Mouse (Mus musculus) midbrain, embryonic 13.5 days (tissue): ENCODE measurements around the gene Olfr316. TPM values are rescaled to one million over a fixed set of nuclear protein-coding genes. Genes with fewer than 3 reads are reported as not detected.
"Not testable (repeated sequence)": the region's sequence is repeated elsewhere in the genome, so short reads cannot be mapped to it uniquely, and the experiment has no call there.

Source experiments
- ATAC-seq: fragments of 200-750 bp; cut with Nextera tagmentation; 2 replicates; pipeline ENCODE4 v1.8.0; 2017; ENCODE audit warnings: mild to moderate bottlenecking, moderate TSS enrichment, moderate library complexity
- H3K27ac ChIP-seq: fragments of 300-500 bp; sonication (generic); 2 replicates; pipeline ENCODE4 v1.5.1; 2015; ENCODE audit warnings: inconsistent platforms, mild to moderate bottlenecking, moderate library complexity
- H3K27me3 ChIP-seq: fragments of 300-500 bp; sonication (generic); 2 replicates; pipeline ENCODE4 v1.6.1; 2015; ENCODE audit warnings: mild to moderate bottlenecking, inconsistent platforms
- H3K36me3 ChIP-seq: fragments of 300-500 bp; sonication (generic); 2 replicates; pipeline ENCODE4 v1.6.1; 2015; ENCODE audit warnings: mild to moderate bottlenecking, inconsistent platforms
- H3K4me1 ChIP-seq: fragments of 300-500 bp; sonication (generic); replicated peaks from 2 replicates; pipeline ENCODE4 v1.6.1; 2015; ENCODE audit warnings: inconsistent platforms
- H3K4me2 ChIP-seq: fragments of 300-500 bp; sonication (generic); replicated peaks from 2 replicates; pipeline ENCODE4 v1.6.1; 2015; ENCODE audit warnings: moderate library complexity, mild to moderate bottlenecking, inconsistent platforms
- H3K4me3 ChIP-seq: fragments of 300-500 bp; sonication (generic); replicated peaks from 2 replicates; pipeline ENCODE4 v1.5.1; 2015; ENCODE audit warnings: mild to moderate bottlenecking, inconsistent platforms
- H3K9ac ChIP-seq: fragments of 300-500 bp; sonication (generic); replicated peaks from 2 replicates; pipeline ENCODE4 v1.6.1; 2015; ENCODE audit warnings: mild to moderate bottlenecking, inconsistent platforms
- H3K9me3 ChIP-seq: fragments of 300-500 bp; sonication (generic); 2 replicates; pipeline ENCODE4 v1.6.1; 2016; ENCODE audit warnings: mild to moderate bottlenecking, inconsistent platforms
- WGBS: fragments of 180-500 bp; shearing (Covaris S2); methylation state at CpG from one replicate; pipeline ENCODE4 v1.1.7; 2015; 5-methylcytosine and 5-hydroxymethylcytosine counted together
- polyA plus RNA-seq: library from polyadenylated mRNA; unstranded; fragments of >200 nt; fragmentation: Nextera tagmentation; extraction: Ambion mirVana; gene quantifications from 2 replicates; pipeline ENCODE4 v1.2.1, GENCODE M21; 2015

Gene Olfr316
- not detected in 2 replicates for polyA plus RNA-seq

- Histone ChIP-seq H3K4me1 (no peaks in the 10 kb centered on the region), H3K27me3 (no peaks in the 10 kb centered on the region), H3K9me3 (no peaks in the 10 kb centered on the region), H3K4me3 (no peak within 1 kb of the TSS), H3K27ac (no peak within 1 kb of the TSS), H3K9ac (no peak within 1 kb of the TSS), H3K36me3 (no peaks in the 10 kb centered on the region), H3K4me2 (no peak within 1 kb of the TSS)
- no peak for ATAC-seq
- WGBS: 88% methylated on average over 2 of the region's 2 CpGs
Measured at GRCm38 (mm10) chr11:58752434-58752833, at the start of gene Olfr316. Gene Olfr316 (plus strand): TSS chr11:58752734.

DNA sequence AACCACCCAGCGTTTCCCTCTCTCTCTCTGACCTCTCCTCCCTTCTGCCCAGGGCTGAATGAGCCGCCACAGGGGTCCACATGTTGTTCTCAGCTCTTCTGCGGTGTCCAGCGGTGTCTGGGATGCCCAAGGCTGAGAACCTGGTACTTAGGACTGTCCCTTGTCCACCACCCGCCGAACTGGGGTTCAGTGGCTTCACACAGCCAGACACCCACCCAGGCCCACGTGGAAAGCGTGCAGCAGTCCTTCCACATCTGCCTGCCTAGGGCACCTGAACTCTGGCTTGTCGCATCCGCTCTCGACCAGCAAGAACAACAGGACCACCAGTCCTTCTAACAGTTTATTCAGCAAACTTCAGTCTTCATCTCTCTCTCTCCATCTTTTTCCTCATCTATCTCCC lies 43.4 kb upstream of the Olfr316 start:
- WGBS: 77% methylated on average over 11 of the region's 11 CpGs
- Histone ChIP-seq H3K4me2 (no peak overlapping the region), H3K9ac (no peak overlapping the region), H3K36me3 (no peaks in the 10 kb centered on the region), H3K4me1 (no peaks in the 10 kb centered on the region), H3K4me3 (no peak overlapping the region), H3K27ac (no peak overlapping the region), H3K9me3 (no peaks in the 10 kb centered on the region), H3K27me3 (no peaks in the 10 kb centered on the region)
- no peak for ATAC-seq

GRCm38 (mm10) chr11:58717723-58718122 lies 34.8 kb upstream of the Olfr316 start:
- not testable (repeated sequence) for H3K27me3 ChIP-seq, H3K27ac ChIP-seq, H3K4me3 ChIP-seq, ATAC-seq, H3K36me3 ChIP-seq, H3K4me1 ChIP-seq, H3K9ac ChIP-seq, H3K4me2 ChIP-seq, H3K9me3 ChIP-seq
- WGBS: 92% methylated on average over 7 of the region's 7 CpGs

DNA sequence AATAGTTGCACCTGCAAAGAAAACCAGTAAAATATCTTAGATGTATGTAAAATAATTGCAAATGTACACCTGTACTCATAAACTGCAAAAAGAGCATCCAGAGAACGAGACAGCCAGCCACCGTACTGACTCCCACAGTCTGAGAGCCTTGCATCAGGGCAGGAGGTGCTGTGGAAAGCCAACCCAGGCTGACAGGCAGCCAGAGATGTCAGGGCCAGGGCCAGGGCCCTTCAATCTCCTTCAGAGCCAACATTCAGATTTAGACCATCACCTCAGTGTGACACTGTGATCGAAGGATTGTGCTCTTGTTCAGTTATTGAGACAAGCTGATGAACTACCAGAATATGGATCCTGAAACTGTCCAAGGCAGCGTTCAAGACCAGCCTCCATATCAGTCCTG lies 32.8 kb upstream of the Olfr316 start:
- Histone ChIP-seq H3K4me2 (no peak overlapping the region), H3K9ac (no peak overlapping the region), H3K36me3 (no peaks in the 10 kb centered on the region), H3K9me3 (no peaks in the 10 kb centered on the region), H3K27me3 (no peaks in the 10 kb centered on the region), H3K27ac (no peak overlapping the region), H3K4me3 (no peak overlapping the region), H3K4me1 (no peaks in the 10 kb centered on the region)
- 89% methylated on average over 4 of the region's 4 CpGs for WGBS
- no peak for ATAC-seq

DNA sequence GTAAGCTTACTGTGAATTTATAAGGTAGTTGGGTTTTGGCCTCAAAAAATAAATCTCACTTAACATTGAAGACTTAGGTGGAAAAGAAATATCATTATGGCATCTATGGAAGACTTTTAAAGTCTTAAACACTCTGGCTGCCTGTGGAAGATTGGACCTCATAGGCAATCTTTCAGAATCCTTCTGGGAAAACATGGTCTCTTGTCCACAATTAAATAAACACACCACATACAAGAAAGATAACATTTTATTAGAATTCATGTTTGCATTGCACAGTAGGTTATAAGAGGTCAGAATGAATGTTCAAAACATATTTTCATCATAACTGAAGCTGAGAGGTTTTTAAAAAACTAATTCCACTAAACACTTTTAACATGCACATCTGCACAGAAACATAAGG lies 28.6 kb upstream of the Olfr316 start, which contains the start of gene Olfr318:
Gene Olfr318 (minus strand): TSS at position 101 of the 400 bp plus-strand sequence.
- H3K9me3 ChIP-seq: no peaks in the 10 kb centered on the region
- no peak for ATAC-seq
- no peaks in the 10 kb centered on the region for H3K36me3 ChIP-seq
- H3K27ac ChIP-seq: no peak within 1 kb of the TSS
- no peaks in the 10 kb centered on the region for H3K4me1 ChIP-seq
- no peak within 1 kb of the TSS for H3K4me3 ChIP-seq
- H3K9ac ChIP-seq: no peak within 1 kb of the TSS
- H3K27me3 ChIP-seq: no peaks in the 10 kb centered on the region
- no peak within 1 kb of the TSS for H3K4me2 ChIP-seq

GRCm38 (mm10) chr11:58727896-58728650 lies 24.5 kb upstream of the Olfr316 start:
- ATAC-seq, H3K36me3 ChIP-seq, H3K27ac ChIP-seq, H3K4me1 ChIP-seq, H3K9me3 ChIP-seq, H3K27me3 ChIP-seq, H3K4me3 ChIP-seq, H3K4me2 ChIP-seq, H3K9ac ChIP-seq: not testable (repeated sequence)
- WGBS: 74% methylated on average over 6 of the region's 6 CpGs

DNA sequence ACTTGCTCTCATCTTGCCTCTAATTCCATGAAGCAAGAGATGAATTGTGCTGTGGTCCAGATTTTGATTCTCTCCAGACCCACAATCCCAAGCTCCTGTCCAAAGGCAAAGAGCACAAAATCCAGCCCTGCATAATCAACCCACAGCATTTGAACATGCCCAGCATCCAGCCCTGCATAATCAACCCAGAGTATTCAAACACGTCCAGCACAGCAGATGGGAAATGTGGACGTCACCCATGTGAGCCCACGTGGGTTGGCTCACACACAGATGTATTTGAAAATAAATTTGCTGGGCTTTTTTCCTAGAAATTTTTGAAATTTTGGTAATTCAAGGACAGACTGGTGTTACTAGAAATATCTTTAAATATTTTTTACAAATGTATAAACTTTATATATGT lies 19.2 kb upstream of the Olfr316 start:
- H3K36me3 ChIP-seq: no peaks in the 10 kb centered on the region
- H3K9me3 ChIP-seq: no peaks in the 10 kb centered on the region
- H3K4me2 ChIP-seq: no peak overlapping the region
- 59% methylated on average over 3 of the region's 3 CpGs for WGBS
- no peak overlapping the region for H3K4me3 ChIP-seq
- no peak overlapping the region for H3K9ac ChIP-seq
- H3K27ac ChIP-seq: no peak overlapping the region
- H3K4me1 ChIP-seq: no peaks in the 10 kb centered on the region
- no peaks in the 10 kb centered on the region for H3K27me3 ChIP-seq
- no peak for ATAC-seq

DNA sequence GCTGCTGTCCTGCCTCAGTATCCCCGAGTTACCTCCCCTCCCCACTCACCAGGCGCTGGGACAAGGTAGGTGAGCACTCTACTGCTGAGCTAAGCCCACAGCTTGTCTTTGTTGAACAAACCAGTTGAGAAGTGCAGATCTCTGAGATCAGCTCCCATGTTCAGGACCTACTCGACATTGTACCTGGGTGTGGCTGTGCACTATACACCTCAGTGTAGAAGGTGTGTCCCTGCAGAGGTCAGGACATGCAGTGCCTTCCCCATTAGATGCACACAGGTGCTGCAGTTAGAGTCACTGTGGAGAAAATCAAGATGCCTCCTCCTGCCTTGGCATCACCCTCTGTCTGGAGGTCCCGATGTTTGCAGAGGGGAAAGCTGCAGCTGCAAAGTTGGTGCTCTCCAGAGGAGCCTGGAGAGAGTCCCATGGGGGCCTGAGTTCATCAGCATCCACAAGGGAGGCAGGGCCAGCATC lies 13.7 kb upstream of the Olfr316 start, which contains the start of gene Olfr317:
Gene Olfr317 (minus strand): TSS at position 421 of the 471 bp plus-strand sequence.
- no peaks in the 10 kb centered on the region for H3K27me3 ChIP-seq
- ATAC-seq: no peak
- H3K4me1 ChIP-seq: no peaks in the 10 kb centered on the region
- no peaks in the 10 kb centered on the region for H3K9me3 ChIP-seq
- H3K9ac ChIP-seq: no peak within 1 kb of the TSS
- H3K27ac ChIP-seq: no peak within 1 kb of the TSS
- H3K4me3 ChIP-seq: no peak within 1 kb of the TSS
- H3K4me2 ChIP-seq: no peak within 1 kb of the TSS
- no peaks in the 10 kb centered on the region for H3K36me3 ChIP-seq
- WGBS: 80% methylated on average over 4 of the region's 4 CpGs

- not testable (repeated sequence) for H3K4me1 ChIP-seq, H3K36me3 ChIP-seq, H3K9ac ChIP-seq, H3K27ac ChIP-seq, ATAC-seq, H3K27me3 ChIP-seq, H3K4me2 ChIP-seq, H3K4me3 ChIP-seq, H3K9me3 ChIP-seq
- 84% methylated on average over 18 of the region's 18 CpGs for WGBS
Measured at GRCm38 (mm10) chr11:58751096-58751495, 1.4 kb upstream of the Olfr316 start.

DNA sequence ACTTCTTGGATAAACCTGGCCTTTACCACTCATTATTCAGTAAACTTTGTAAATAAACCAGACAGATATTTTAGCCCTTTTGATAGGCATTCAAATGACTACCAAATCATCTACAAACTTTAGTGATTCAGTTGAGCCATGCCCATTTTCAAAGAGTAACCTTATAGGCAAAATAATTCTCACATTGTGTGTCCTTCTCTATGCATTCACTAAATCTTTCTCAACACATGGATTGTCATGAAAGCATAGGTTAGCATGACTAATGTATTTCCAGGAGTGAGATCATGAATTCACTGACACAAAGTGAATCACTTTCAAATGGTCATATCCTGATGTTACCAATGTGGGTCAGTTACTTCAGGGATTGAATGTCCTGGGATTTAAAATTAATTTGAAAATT lies 20.4 kb downstream of the Olfr316 start, which contains the start of gene Olfr315:
Gene Olfr315 (plus strand): TSS at position 301 of the 400 bp plus-strand sequence.
- H3K4me3 ChIP-seq: no peak within 1 kb of the TSS
- H3K27me3 ChIP-seq: no peaks in the 10 kb centered on the region; the same call in 1 of the 2 replicates
- H3K27ac ChIP-seq: no peak within 1 kb of the TSS
- no peak for ATAC-seq
- no peak within 1 kb of the TSS for H3K4me2 ChIP-seq
- no peak within 1 kb of the TSS for H3K9ac ChIP-seq
- no peaks in the 10 kb centered on the region for H3K9me3 ChIP-seq
- H3K36me3 ChIP-seq: no peaks in the 10 kb centered on the region
- H3K4me1 ChIP-seq: no peaks in the 10 kb centered on the region

GRCm38 (mm10) chr11:58782480-58783089 lies 30.1 kb downstream of the Olfr316 start, which contains the start of gene Olfr314:
Gene Olfr314 (plus strand): TSS chr11:58782952.
- Histone ChIP-seq H3K4me3 (no peak within 1 kb of the TSS), H3K9ac (no peak within 1 kb of the TSS), H3K4me1 (no peaks in the 10 kb centered on the region), H3K27me3 (no peaks in the 10 kb centered on the region), H3K36me3 (no peaks in the 10 kb centered on the region), H3K4me2 (no peak within 1 kb of the TSS), H3K9me3 (no peaks in the 10 kb centered on the region), H3K27ac (no peak within 1 kb of the TSS)
- ATAC-seq: no peak
- WGBS: 92% methylated on average over 6 of the region's 6 CpGs

DNA sequence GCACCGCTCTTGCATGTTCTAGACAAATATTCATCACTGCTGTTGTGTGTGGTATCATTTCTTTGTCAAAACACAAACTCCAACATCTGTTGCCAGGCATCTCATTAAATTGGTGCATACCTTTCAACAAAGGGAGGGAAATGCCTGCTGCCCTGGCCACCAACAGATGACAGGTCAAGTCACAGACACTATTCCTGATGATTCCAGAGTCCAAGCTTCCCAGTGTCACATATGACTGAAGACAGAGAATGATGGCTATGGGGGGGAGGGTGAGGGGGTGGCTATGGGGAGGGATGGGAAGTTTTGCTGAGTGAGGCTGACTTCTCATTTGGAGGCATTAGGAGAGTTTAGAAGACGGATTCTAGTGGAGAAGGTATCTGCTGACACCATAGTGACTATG lies 31.6 kb downstream of the Olfr316 start:
- H3K27me3 ChIP-seq: no peaks in the 10 kb centered on the region
- H3K4me3 ChIP-seq: no peak overlapping the region
- WGBS: 90% methylated on average over 2 of the region's 2 CpGs
- H3K4me1 ChIP-seq: peaks cover under 1% of the 10 kb centered on the region
- no peak overlapping the region for H3K27ac ChIP-seq
- no peak overlapping the region for H3K9ac ChIP-seq
- no peak overlapping the region for H3K4me2 ChIP-seq
- H3K36me3 ChIP-seq: no peaks in the 10 kb centered on the region
- H3K9me3 ChIP-seq: no peaks in the 10 kb centered on the region
- no peak for ATAC-seq
